Mouse (Mus musculus): ENCODE measurements around the gene Sipa1l1.
"Not testable (repeated sequence)": the region's sequence is repeated elsewhere in the genome, so short reads cannot be mapped to it uniquely, and the experiment has no call there.

Sipa1l1 gene

DNA sequence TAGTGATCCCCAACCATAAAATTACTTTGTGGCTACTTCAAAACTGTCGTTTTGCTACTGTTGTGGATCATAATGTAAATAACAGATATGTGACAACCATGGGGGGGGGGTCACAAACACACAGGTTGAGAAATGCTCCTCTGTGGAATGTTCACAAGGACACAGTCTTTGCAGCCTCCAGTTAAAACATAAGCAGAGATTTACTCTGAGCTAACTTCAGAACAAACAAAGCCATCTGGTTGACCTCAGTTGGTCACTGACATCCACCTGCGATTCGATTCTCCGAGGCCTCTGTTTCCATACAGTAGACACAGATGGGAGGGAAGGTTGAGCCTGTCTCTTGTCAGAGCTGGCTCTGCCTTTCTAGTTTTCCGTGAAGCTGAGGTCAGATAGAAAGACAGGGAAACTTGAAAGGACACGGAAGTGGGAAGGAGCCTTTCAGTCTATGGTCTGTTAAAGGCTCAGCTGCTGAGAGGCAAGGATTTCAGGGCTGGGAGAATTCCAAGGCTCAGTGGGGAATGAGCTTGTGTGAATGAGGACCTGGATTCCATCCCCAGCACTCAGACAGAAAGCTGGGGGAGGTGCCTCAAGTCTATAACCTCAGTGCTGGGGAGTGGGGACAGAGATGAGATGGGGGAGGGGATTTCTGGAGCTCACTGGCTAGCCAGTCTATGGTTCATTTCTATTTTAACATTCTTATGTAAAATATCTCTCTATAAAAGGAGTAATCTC, 317.9 kb downstream of the Sipa1l1 start:
- no peak for DNase-seq

DNA sequence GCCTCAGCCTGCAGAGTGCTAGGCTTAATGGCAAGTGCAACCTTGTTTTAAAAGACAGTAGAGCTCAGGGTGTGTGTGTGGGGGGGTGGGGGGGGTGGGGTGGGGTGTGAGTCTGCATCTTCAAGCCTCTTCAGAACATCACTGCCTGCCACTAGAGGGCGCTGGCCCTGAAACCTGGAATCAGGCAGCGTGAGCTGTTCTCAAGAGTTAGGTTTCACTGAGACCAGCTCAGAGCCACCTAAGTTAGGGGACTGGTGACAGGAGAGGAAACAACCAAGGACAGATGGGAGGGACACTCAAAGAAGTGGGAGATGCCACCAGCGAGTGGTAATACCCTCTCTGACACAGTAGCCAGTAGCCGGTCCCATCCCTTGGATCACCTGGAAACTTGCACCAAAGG, 320.0 kb downstream of the Sipa1l1 start:
- peak in 1 of 2 experiments; percentile 61 for DNase-seq

DNA sequence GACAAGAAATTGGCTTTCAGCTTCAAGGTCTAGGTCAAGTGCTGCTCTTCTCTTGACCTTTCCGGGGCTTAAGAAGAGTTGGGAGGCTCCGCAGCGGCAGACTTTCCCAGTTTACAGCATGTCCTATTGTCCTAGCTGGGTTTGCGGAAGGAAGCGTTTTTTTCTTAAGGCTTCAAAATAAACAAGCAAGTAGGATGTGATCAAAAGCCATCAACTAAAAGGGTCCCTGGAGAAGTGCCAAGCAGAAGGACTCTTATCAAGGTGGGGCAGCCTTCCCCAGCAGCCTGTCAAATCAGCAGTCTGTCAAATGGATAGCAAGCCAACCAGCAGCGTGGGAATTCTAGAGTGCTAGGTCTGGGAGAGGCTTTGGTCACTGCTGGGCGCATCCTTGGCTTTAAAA, 320.5 kb downstream of the Sipa1l1 start:
- no peak for DNase-seq

DNA sequence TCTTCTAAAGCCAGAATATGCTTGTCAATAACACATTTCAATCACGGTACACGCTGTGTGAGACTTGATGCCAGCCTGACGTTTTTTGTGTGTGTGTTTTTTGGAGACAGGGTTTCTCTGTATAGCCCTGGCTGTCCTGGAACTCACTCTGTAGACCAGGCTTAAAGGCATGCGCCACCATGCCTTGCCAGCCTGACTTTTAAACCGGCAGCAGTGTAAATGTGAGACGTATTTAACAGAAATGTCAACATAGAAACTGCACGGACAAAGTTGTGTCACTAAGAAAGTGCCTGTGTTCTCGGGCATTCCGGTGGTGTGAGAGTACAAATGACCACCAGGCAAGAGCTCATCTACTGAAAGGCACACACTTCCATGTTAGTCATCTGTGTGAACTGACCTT, 323.3 kb downstream of the Sipa1l1 start:
- DNase-seq, result no peak

DNA sequence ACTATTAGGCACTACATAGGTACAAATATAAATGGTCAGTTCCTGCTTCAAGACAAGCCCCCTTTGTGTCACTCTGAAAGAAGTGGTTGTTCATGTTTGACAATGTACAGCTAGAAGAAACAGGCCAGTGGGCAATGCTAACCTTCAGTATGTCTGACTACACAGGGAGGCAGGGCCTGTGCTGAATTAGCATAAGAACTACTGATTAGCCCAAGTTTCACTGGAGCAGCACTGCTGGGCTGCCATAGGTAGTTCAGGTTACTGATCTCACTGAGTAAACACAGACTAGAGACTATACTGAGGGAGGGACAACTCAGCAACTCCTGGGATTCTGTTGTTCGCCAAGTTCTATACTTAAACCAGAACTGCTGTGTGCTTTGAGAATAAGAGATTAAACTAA, 324.1 kb downstream of the Sipa1l1 start:
- DNase-seq, result not testable (repeated sequence)

DNA sequence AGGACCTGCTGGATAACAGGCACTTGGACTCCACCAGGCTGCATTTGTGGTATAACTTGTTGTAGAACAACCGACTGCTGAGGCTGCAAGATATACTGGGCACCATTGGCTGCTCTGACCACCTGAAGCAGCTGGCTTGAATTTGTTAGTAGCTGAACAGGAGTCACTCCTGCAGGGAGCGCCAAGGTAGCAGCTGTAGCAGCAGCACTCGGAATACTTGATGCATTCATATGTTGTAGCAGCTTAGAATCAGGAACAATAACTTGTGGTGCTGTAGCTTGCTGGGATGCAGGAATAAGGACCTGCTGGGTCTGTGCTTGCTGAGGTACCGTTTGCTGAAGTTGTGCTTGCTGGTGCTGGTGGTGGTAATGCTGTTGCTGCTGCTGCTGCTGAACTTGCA, 326.8 kb downstream of the Sipa1l1 start:
- DNase-seq, result no peak

DNA sequence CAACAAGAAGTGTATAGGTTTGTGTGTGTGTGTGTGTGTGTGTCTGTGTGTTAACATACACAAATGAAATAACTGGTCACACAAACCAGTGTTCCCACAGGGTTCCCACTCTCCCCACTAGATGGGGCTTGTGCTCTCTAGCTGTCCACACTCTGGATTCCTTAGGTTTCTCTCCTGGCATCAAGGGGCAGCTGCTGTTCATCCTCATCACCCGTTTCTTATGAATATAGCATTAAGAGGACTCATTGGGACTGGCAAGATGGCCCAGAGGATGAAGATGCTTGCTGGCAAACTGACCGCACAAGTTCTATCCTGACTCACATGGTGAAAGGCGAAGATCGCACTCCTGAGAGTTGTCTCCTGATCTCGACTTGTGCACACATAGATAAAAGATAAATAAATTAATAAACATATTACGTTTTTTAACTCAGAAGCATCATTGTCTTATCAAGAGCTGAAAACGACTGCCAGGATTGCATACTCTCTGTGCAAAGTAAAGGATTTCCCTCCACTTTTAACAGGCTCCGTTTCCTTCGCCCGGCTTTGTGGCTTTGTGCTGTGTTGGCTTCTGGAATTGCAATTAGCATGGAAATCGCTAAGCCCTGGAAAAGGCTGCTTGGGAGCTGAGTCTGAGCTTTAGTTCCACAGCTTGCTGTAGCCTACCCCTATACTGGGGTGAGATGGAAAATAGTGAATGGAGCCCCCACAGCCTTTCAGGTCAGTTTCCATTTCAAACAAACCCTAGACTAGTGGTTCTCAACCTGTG, 328.9 kb downstream of the Sipa1l1 start:
- DNase-seq, result no peak

DNA sequence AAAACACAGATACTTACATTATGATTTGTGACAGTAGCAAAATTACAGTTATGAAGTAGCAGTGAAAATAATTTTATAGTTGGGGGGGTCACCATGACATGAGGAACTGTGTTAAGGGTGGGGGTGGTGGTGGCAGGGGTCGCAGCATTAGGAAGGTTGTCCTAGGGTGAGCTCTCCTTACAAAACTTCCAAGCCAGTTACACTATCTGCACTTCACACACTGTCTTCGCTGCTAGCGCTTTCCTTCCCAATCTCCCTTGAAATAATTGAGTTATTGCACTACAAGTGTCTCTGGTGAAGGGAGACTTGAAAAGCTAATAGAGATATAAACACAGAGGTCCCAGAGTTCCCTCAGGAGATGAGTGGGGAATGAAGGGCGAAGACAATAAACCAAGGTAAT, 329.6 kb downstream of the Sipa1l1 start:
- DNase-seq, result no peak

DNA sequence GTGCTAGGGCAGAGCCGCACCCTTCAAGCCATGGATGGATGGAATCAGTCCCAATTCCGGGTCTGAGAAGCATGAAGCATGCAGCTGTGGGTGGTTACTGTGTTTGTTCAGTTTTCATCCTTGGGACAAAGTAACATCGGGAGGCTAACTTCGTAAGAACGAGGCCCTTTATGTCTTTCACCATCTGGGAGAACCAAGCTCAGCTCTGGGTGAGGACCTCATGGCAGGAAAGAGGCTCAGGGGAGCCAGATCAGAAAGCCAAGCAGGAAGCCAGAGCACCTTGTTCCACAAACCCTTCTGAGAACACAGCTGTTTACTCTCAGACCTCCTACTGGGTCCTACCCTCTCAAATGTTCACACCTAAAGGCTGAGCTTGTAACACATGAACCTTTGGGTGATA, 330.6 kb downstream of the Sipa1l1 start:
- DNase-seq, result no peak

Data from spleen, adult 18-20 months (tissue).